Mouse (Mus musculus) leukemia stem cell, adult 10-12 weeks (primary cell): ENCODE results near the gene Defb45. TPM values are rescaled to one million over a fixed set of nuclear protein-coding genes. Genes with fewer than 3 reads are reported as not detected.

Source experiments
- polyA plus RNA-seq: library from polyadenylated mRNA; stranded (reverse); fragments of >175 nt; gene quantifications from 2 replicates; pipeline ENCODE4 v1.2.3, GENCODE M21; 2012; ENCODE audit warnings: low replicate concordance

Defb45 gene
- polyA plus RNA-seq = not detected in 2 replicates

GRCm38 (mm10) chr2:152599299-152599698, at the start of gene Defb45:
TSS of gene Defb45 (minus strand) at chr2:152599399.

GRCm38 (mm10) chr2:152626774-152627591, 27.8 kb upstream of the Defb45 start, which contains the start of gene Rem1:
TSS of gene Rem1 (plus strand) at chr2:152626951.

GRCm38 (mm10) chr2:152622953-152623352, 23.8 kb upstream of the Defb45 start, which contains the start of gene Defb25:
TSS of gene Defb25 (minus strand) at chr2:152623053.

GRCm38 (mm10) chr2:152604057-152604456, 4.9 kb upstream of the Defb45 start, which contains the start of gene Defb36:
TSS of gene Defb36 (plus strand) at chr2:152604327.

GRCm38 (mm10) chr2:152580107-152580506, 19.1 kb downstream of the Defb45 start, which contains the start of gene Defb19:
TSS of gene Defb19 (minus strand) at chr2:152580312.

GRCm38 (mm10) chr2:152572114-152572794, 26.9 kb downstream of the Defb45 start, which contains the start of gene Defb21:
TSS of gene Defb21 (plus strand) at chr2:152572744.

GRCm38 (mm10) chr2:152569038-152569437, 30.2 kb downstream of the Defb45 start, which contains the start of gene Gm17416:
TSS of gene Gm17416 (plus strand) at chr2:152569338.

Other genes starting within 250 kb of the Defb45 start
- not detected in 2 replicates for gene Nrsn2, start 222.8 kb downstream of the Defb45 start, polyA plus RNA-seq
- gene Sox12, start 201.3 kb downstream of the Defb45 start, polyA plus RNA-seq = 83.5 and 117 TPM in 2 replicates
- 11.5 and 15.2 TPM in 2 replicates for gene Zcchc3, start 184.4 kb downstream of the Defb45 start, polyA plus RNA-seq
- gene 6820408C15Rik, start 183.8 kb downstream of the Defb45 start, polyA plus RNA-seq = 0.20 TPM in 1 of 2 replicates, not detected in the other
- not detected in 2 replicates for gene Defb23, start 134.8 kb downstream of the Defb45 start, polyA plus RNA-seq
- gene Defb20, start 122.3 kb downstream of the Defb45 start, polyA plus RNA-seq = not detected in 2 replicates
- gene Defb22, start 109.3 kb downstream of the Defb45 start, polyA plus RNA-seq = not detected in 2 replicates
- not detected in 2 replicates for gene Defb26, start 87.7 kb downstream of the Defb45 start, polyA plus RNA-seq
- gene Defb28, start 81.1 kb downstream of the Defb45 start, polyA plus RNA-seq = not detected in 2 replicates
- not detected in 2 replicates for gene Defb29, start 59.3 kb downstream of the Defb45 start, polyA plus RNA-seq
- gene Gm17416, start 30.1 kb downstream of the Defb45 start, polyA plus RNA-seq = not detected in 2 replicates
- not detected in 2 replicates for gene Defb21, start 26.7 kb downstream of the Defb45 start, polyA plus RNA-seq
- gene Defb19, start 19.1 kb downstream of the Defb45 start, polyA plus RNA-seq = not detected in 2 replicates
- gene Defb36, start 4.9 kb upstream of the Defb45 start, polyA plus RNA-seq = not detected in 2 replicates
- gene Defb25, start 23.7 kb upstream of the Defb45 start, polyA plus RNA-seq = not detected in 2 replicates
- gene Rem1, start 27.6 kb upstream of the Defb45 start, polyA plus RNA-seq = 0.80 and 2.1 TPM in 2 replicates
- gene H13, start 70.1 kb upstream of the Defb45 start, polyA plus RNA-seq = 109 and 191 TPM in 2 replicates
- 2.2 TPM in 1 of 2 replicates, not detected in the other for gene Mcts2, start 87.6 kb upstream of the Defb45 start, polyA plus RNA-seq
- 2.9 and 6.2 TPM in 2 replicates for gene Id1, start 136.9 kb upstream of the Defb45 start, polyA plus RNA-seq
- gene Cox4i2, start 154.8 kb upstream of the Defb45 start, polyA plus RNA-seq = 0.35 TPM in 1 of 2 replicates, not detected in the other
- gene Bcl2l1, start 232.3 kb upstream of the Defb45 start, polyA plus RNA-seq = 97.0 and 169 TPM in 2 replicates
- gene Tpx2, start 248.6 kb upstream of the Defb45 start, polyA plus RNA-seq = 9.2 and 11.6 TPM in 2 replicates